Mouse (Mus musculus) cerebral cortex, adult 2 months (tissue): Measurements from ENCODE around the gene Ppip5k1.

Source experiments
- WGBS: fragments of 180-500 bp; shearing (Covaris S2); methylation state at CpG from one replicate; pipeline ENCODE4 v1.1.7; 2018; 5-methylcytosine and 5-hydroxymethylcytosine counted together

Ppip5k1 gene

DNA sequence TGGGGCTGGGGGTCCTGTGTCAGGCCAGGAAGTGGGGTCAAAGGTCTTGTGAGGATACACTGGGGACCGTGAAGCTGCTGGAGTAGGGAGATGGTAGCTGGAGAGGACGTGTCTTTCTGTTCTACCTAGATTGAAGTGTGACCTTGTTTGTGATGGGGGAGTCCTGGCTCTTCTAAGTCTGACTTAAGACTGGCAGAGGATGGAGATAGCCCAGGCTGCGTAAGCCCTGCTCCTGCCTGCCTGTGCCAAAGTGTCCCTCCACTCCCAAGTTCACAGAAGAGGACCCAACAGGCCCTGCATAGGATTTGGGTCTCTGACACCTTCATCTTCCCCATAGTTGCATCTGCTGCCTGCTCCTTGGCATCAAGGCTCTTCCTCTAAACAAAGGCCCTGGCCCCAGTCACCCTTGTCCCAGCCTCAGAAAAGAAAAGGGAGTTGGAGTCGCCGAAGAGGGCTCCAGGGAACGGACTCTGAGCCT is 58.4 kb downstream of the Ppip5k1 start:
- 7% methylated on average over 6 of the region's 6 CpGs for WGBS

- WGBS: 4% methylated on average over 15 of the region's 15 CpGs
Observed at GRCm38 (mm10) chr2:121295608-121296571, 59.3 kb downstream of the Ppip5k1 start.

GRCm38 (mm10) chr2:121294753-121295607 is 60.2 kb downstream of the Ppip5k1 start:
- 4% methylated on average over 18 of the region's 18 CpGs for WGBS

- 36% methylated on average over 4 of the region's 4 CpGs for WGBS
Observed at GRCm38 (mm10) chr2:121294182-121294581, 61.0 kb downstream of the Ppip5k1 start.

DNA sequence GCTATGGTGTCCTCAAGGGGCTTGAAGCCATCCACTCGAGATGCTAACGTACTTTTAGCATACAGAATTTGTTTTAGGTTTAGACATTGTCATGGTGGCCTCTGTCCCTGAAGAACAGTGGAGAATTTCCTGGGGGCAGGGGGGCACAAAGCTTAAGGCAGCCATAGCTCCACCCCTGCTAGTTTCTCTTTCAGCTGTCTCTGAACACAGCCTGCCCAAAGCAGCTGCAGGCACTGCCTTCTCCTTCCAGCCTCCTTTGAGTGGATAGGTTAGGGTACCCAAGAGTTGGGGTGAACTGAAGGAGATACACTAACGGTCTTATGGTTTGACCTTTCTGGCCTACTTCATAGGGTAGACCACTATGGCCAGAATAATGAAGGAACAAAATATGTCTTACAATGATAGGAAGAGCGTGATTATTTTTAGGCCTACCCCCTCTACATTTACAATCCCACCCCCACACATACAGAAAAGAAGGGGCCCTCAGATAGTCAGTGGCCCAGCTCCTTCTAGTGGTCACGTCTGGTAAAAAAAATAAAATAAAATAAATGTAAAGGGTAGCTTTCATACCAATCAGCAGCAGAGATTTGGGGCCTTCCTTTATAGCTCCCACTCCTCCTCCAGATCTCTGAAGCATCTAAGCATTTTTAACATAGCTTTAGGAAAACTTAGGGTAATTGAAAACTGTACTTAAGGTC is 62.7 kb downstream of the Ppip5k1 start:
- 41% methylated on average over 5 of the region's 5 CpGs for WGBS

DNA sequence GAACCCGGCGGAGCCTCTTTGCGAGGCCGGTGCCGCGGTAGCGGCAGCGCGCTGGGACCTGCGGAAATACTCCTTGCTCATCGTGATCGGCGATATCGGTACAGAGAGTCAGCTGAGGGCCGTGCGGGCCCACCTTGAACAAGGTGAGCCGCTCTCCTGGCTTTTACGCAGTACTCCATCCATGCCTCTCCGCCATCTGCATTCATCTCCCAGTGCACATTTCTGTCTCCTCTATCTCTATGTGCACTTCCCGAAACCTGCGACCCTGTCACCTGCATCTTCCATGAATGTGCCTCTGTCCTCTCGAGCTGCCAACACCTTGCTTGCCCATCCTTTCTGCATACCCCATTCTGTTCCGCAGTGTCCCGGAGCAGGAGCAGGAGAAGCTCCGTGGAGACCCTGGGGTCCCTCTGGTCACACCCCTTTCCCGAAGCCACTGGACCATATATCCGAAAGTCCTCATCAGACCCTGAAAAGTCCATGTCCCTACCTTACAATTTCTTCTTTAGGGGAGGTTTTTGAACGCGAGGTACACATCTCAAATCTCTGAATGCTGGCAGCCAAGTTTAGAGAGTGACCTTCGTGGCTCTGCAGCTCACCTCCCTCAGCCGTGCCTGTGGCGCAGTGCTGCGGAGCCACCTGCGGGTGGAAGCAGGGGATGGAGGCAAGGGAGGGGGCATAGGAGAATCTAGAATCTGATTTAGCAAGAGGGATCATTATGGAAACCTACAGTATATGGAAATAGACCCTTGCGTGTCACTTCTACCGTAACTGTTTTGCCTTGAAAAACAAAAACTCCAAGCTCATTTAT is 65.3 kb downstream of the Ppip5k1 start:
- 5% methylated on average over 36 of the region's 36 CpGs for WGBS

DNA sequence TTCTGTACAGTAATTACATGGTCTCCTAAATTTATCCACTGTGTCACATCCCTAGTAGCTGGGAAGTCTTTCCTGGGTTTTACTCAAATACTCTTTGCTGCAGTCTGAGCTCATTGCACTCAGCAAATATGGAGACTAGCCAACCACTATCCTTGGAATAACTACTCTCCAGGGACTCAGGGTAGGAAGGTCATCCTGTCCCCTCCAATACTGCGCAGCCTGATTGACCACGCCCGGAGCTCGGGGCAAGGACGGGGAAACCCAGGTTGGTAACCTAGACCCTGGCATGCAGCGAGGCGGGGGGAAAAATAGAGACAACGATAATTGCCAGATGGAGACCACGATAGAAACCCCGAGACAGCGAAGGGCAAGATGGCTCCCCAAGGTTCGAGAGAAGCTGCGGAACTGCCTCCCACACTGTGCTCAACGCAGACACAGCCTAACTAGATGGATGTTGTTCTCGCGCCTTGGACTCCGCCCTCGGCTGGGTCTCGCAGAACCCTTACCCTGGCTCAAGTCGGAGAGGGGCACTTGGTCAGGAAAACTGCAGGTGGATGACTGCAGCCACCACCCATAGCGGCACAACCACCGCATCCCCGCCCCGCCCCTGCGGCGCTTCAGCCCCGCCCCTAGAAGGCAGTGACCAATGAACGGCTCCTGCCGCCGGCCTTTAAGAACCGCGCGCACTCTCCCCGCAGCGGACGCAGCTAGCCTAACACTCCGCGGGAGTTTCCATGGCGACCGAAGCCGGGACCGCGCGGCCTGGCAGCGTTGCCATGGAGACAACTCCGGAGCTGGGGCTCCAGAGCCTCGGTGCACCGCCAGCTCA is 66.1 kb downstream of the Ppip5k1 start, which contains the start of gene Map1a:
Gene Map1a, plus strand, starts transcription at position 700 of the 829 bp plus-strand sequence.
- 1% methylated on average over 48 of the region's 48 CpGs for WGBS

- WGBS: 42% methylated on average over 2 of the region's 2 CpGs
Observed at GRCm38 (mm10) chr2:121287850-121288249, 67.3 kb downstream of the Ppip5k1 start.

- 11% methylated on average over 4 of the region's 4 CpGs for whole genome bisulfite sequencing
Observed at GRCm38 (mm10) chr2:121271928-121272516, 83.2 kb downstream of the Ppip5k1 start.

DNA sequence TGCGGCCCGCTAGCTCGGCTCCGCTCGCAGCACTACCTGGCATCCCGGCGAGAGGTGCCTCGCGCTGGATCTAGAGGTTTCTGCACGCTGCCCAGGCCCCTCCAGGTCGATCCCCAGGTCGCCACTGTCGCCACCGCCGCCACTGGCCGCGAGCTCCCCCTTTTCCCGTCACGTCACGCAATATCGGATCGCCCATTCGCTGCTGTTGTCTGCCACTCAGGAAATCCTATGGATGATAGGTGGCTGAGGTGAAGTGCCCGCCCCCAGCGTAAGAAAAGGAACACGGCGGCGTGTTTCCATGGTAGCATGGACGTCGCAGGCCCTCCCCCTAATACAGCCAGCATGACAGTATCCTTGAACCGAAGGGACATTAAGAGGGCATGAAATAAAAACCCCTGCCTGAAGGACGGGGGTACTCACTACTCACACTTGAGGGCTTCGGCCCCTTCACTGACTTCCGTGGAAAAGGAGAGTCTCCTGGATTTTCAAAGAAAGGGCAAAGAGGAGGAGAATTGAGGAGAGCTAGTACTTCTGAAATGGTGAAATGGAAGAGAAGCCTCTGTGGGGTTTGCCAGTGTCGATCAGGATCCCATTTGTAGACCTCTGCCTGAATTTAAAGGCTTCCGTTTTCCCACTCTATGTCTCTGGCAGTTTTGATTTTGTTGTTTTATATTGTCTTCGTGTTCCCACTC is 83.8 kb downstream of the Ppip5k1 start, which contains the start of gene Trp53bp1:
Gene Trp53bp1, minus strand, starts transcription at position 172 of the 692 bp plus-strand sequence.
- under 1% methylated on average over 37 of the region's 37 CpGs for WGBS

DNA sequence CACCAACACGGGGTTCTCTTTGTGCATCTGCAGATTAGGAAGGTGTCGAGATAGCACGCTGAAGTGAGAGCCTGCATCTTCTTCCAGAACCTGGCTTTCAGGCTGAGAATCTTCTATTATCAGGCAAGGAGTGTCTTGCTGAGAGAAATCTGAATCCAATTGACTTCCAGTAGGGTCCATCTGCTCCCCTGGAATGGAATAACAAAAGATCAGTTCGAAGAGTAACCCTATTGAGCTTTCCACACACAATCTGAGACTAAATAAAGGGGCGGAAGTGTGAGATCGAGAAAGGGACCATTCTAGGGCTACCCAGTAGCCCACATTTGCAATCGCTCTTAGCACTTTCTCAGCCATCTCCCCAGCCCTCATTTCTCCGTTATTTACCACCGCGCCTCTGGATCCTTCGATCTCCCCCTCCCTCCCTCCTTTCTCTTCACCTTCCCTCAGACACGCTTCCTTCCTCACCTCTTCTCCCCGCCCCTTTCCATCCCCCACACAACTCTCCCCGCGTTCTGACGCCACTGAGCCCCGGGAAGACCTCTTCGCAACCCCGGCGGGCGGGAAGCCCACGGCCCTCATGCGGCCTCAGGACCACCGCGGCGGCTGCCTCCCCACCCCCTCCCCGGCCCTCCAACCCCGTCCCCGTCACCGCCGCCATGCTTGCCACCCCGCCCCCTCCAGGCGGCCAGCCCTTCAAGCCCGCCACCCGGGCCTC is 84.5 kb downstream of the Ppip5k1 start:
- under 1% methylated on average over 35 of the region's 35 CpGs for WGBS

GRCm38 (mm10) chr2:121268446-121268845 is 86.8 kb downstream of the Ppip5k1 start:
- 62% methylated on average over 8 of the region's 8 CpGs for WGBS
